Mouse (Mus musculus) gastrocnemius, adult 2 months (tissue): ENCODE results near the gene Fam47e. TPM values are rescaled to one million over a fixed set of nuclear protein-coding genes. Genes with fewer than 3 reads are reported as not detected.

Source experiments
- DNase-seq: peaks from one replicate; pipeline ENCODE4 v3.0.0; 2022
- H3K27ac ChIP-seq: fragments of 200-600 bp; 2 replicates; pipeline ENCODE4 v1.8.1; 2022; ENCODE audit warnings: mild to moderate bottlenecking
- H3K4me3 ChIP-seq: fragments of 200-600 bp; 2 replicates; pipeline ENCODE4 v1.8.1; 2022; ENCODE audit warnings: mild to moderate bottlenecking, moderate library complexity
- CTCF ChIP-seq: fragments of 200-600 bp; IDR thresholded peaks from 2 replicates; pipeline ENCODE4 v1.8.1; 2022; ENCODE audit warnings: antibody characterized with exemption, mild to moderate bottlenecking, moderate library complexity
- intact Hi-C: fragments of 180-260 bp; cut with DNase I; formaldehyde crosslinking; loops from one replicate; pipeline ENCODE4 v1.15.1; 2025
- total RNA-seq, 2 experiments: library from RNA; stranded (reverse); gene quantifications; 2 replicates each; pipeline ENCODE4 v1.2.3; 2021

Fam47e gene
- total RNA-seq, 2 experiments from 2014 or later: not detected

- intact Hi-C loops: no loop called here
- no peak for TF ChIP-seq CTCF
- DNase-seq: no peak
- no peak overlapping the region for H3K4me3 ChIP-seq
- no peak overlapping the region for H3K27ac ChIP-seq
These were observed 52.8 kb downstream of the Fam47e start for GRCm38 (mm10) chr5:92607492-92608229.

- no peak overlapping the region for H3K27ac ChIP-seq
- intact Hi-C loops: no loop called here
- no peak for DNase-seq
- no peak overlapping the region for H3K4me3 ChIP-seq
- no peak for TF ChIP-seq CTCF
These were observed 57.9 kb downstream of the Fam47e start for GRCm38 (mm10) chr5:92612756-92613155.

GRCm38 (mm10) chr5:92621883-92622282, 67.0 kb downstream of the Fam47e start:
- TF ChIP-seq CTCF: no peak
- no peak overlapping the region for H3K27ac ChIP-seq
- no peak for DNase-seq
- intact Hi-C loops: no loop called here
- H3K4me3 ChIP-seq: no peak overlapping the region

- H3K27ac ChIP-seq: peak overlapping the region; percentile 53; the same call in 1 of the 2 replicates
- peak; percentile 71 for DNase-seq
- TF ChIP-seq CTCF: no peak
- intact Hi-C loops: no loop called here
- H3K4me3 ChIP-seq: no peak overlapping the region
These were observed 73.0 kb downstream of the Fam47e start for GRCm38 (mm10) chr5:92627896-92628295.

- no peak overlapping the region for H3K4me3 ChIP-seq
- no peak for DNase-seq
- intact Hi-C loops: no loop called here
- TF ChIP-seq CTCF: peak; percentile 37
- H3K27ac ChIP-seq: no peak overlapping the region
These were observed 78.7 kb downstream of the Fam47e start for GRCm38 (mm10) chr5:92633526-92633925.

- Histone ChIP-seq H3K4me3 (no peak overlapping the region), H3K27ac (no peak overlapping the region)
- no peak for TF ChIP-seq CTCF
- DNase-seq: no peak
- intact Hi-C loops: no loop called here
These were observed 80.0 kb downstream of the Fam47e start for GRCm38 (mm10) chr5:92634916-92635315.

- H3K4me3 ChIP-seq: no peak overlapping the region
- TF ChIP-seq CTCF: no peak
- H3K27ac ChIP-seq: no peak overlapping the region
- DNase-seq: no peak
- intact Hi-C loops: no loop called here
These were observed 81.0 kb downstream of the Fam47e start for GRCm38 (mm10) chr5:92635891-92636290.

GRCm38 (mm10) chr5:92640861-92641260, 86.0 kb downstream of the Fam47e start:
- Histone ChIP-seq H3K4me3 (no peak overlapping the region), H3K27ac (no peak overlapping the region)
- intact Hi-C loops: no loop called here
- no peak for TF ChIP-seq CTCF
- no peak for DNase-seq

Other genes starting within 250 kb of the Fam47e start
- gene Sdad1, start 244.6 kb upstream of the Fam47e start, total RNA-seq: 10 to 100 TPM; 15.5 to 17.7 TPM
- gene Cxcl9, start 227.0 kb upstream of the Fam47e start, total RNA-seq: under 1 TPM; 0.10 to 0.45 TPM
- 100 to 1,000 TPM; 394 to 399 TPM for gene Art3, start 223.2 kb upstream of the Fam47e start, total RNA-seq
- not detected for gene Cxcl10, start 206.2 kb upstream of the Fam47e start, total RNA-seq
- 10 to 100 TPM in 1 of 2 experiments, 1 to 10 TPM in 1; 8.9 to 12.5 TPM for gene Nup54, start 119.8 kb upstream of the Fam47e start, total RNA-seq
- 10 to 100 TPM; 61.7 to 78.6 TPM for gene Scarb2, start 48.2 kb upstream of the Fam47e start, total RNA-seq
- 10 to 100 TPM; 37.8 to 52.6 TPM for gene Stbd1, start 48.0 kb downstream of the Fam47e start, total RNA-seq
- under 1 TPM; 0.31 to 0.54 TPM for gene Ccdc158, start 120.2 kb downstream of the Fam47e start, total RNA-seq
- 1 to 10 TPM in 1 of 2 experiments, under 1 TPM in 1; 0.53 to 1.2 TPM for gene Shroom3, start 128.4 kb downstream of the Fam47e start, total RNA-seq